Mouse (Mus musculus) small intestine, adult 2 months (tissue): ENCODE measurements around the gene Tnfrsf11a.

Experiments
- CTCF ChIP-seq: fragments of 200-500 bp; IDR thresholded peaks from 2 replicates; pipeline ENCODE4 v1.5.1; 2012; ENCODE audit warnings: low read depth, mild to moderate bottlenecking, control low read depth, inconsistent platforms, low read length, moderate library complexity, mixed read lengths; ENCODE audit not compliant: insufficient replicate concordance, insufficient read length; ENCODE audit errors: extremely low read depth
- POLR2A ChIP-seq: fragments of 200-500 bp; IDR thresholded peaks from 2 replicates; pipeline ENCODE4 v1.6.1; 2012; ENCODE audit warnings: low read depth, mild to moderate bottlenecking, control low read depth, inconsistent platforms, low read length, moderate library complexity

DNA sequence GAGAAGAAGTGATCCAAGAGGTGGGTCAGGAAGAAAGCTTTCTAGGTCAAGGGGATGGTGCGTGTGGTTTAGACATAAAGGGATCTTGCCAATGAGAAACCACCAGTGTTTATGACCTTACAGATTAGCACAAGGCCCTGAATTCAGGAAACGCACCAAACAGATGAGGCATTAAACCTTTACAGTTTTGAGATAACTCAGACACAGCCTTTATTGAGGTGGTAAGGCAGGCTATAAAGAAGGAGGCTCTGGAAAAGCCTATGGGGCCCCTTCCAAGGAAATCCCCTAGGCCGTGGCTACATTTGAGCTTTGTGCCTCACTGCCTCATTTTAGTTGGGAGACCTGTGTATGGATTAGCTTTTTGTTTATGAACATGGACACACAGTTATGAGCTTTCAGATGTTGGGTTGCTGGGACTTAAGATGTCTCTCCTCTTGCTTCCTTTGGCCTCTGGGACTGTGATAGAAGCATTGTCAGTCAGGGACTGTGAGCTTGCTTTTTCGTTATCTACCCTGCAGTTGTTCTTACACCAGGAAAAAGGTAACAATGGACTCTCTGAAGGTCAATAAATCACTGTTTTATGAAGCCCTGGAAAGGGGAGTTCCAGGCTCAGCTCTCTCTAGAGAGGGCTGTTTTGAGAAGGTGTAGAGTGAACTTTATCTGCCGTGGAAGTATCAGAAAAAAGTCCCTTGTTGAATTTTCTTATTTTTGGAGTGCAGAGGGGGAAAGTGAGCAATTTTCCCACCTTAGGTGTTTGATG, 3.9 kb downstream of the Tnfrsf11a start:
- no peak for TF ChIP-seq CTCF
- TF ChIP-seq POLR2A: no peak
